Mouse (Mus musculus) neural tube, embryonic 15.5 days (tissue): ENCODE measurements around the gene Adam15. TPM values are rescaled to one million over a fixed set of nuclear protein-coding genes. Genes with fewer than 3 reads are reported as not detected.

ENCODE experiments used
- ATAC-seq: fragments of 200-750 bp; cut with Nextera tagmentation; 2 replicates; pipeline ENCODE4 v1.8.0; 2017; ENCODE audit warnings: mild to moderate bottlenecking, moderate TSS enrichment, moderate library complexity; ENCODE audit not compliant: low FRiP score
- H3K27ac ChIP-seq: fragments of 300-500 bp; sonication (generic); replicated peaks from 2 replicates; pipeline ENCODE4 v1.5.1; 2015; ENCODE audit warnings: mild to moderate bottlenecking, inconsistent platforms
- H3K27me3 ChIP-seq: fragments of 300-500 bp; sonication (generic); replicated peaks from 2 replicates; pipeline ENCODE4 v1.6.1; 2015; ENCODE audit warnings: inconsistent platforms
- H3K36me3 ChIP-seq: fragments of 300-500 bp; sonication (generic); 2 replicates; pipeline ENCODE4 v1.6.1; 2015; ENCODE audit warnings: inconsistent platforms
- H3K4me1 ChIP-seq: fragments of 300-500 bp; sonication (generic); 2 replicates; pipeline ENCODE4 v1.6.1; 2015; ENCODE audit warnings: inconsistent platforms
- H3K4me2 ChIP-seq: fragments of 300-500 bp; sonication (generic); 2 replicates; pipeline ENCODE4 v1.6.1; 2015; ENCODE audit warnings: inconsistent platforms, mild to moderate bottlenecking, moderate library complexity
- H3K4me3 ChIP-seq: fragments of 300-500 bp; sonication (generic); replicated peaks from 2 replicates; pipeline ENCODE4 v1.5.1; 2015; ENCODE audit warnings: mild to moderate bottlenecking, inconsistent platforms
- H3K9ac ChIP-seq: fragments of 300-500 bp; sonication (generic); replicated peaks from 2 replicates; pipeline ENCODE4 v1.6.1; 2015; ENCODE audit warnings: mild to moderate bottlenecking, inconsistent platforms
- H3K9me3 ChIP-seq: fragments of 300-500 bp; sonication (generic); replicated peaks from 2 replicates; pipeline ENCODE4 v1.6.1; 2016; ENCODE audit warnings: inconsistent platforms
- WGBS: fragments of 180-500 bp; shearing (Covaris S2); methylation state at CpG from one replicate; pipeline ENCODE4 v1.1.7; 2015; ENCODE audit warnings: mixed read lengths; 5-methylcytosine and 5-hydroxymethylcytosine counted together
- polyA plus RNA-seq: library from polyadenylated mRNA; unstranded; fragments of >200 nt; fragmentation: Nextera tagmentation; extraction: Ambion mirVana; gene quantifications from 2 replicates; pipeline ENCODE4 v1.2.1, GENCODE M21; 2015

Adam15 gene
- polyA plus RNA-seq, 1 experiment from 2014 or later: 69.9 TPM

DNA sequence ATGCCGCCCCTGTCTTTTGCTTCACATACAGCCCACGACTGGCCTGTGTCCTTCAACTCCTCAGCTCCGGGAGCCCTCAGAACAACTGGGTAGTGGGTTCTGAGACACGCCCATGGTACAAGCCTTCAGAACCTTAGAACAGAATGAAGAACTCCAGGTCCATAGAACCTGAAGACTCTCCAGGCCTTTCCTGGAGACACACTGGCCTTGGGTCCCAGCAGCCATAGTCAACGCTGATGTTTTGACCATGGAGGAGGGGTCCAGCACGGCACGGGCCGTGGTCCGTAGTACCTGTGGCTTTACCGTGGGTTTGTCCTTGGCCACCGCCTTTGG is 15.3 kb upstream of the Adam15 start, which contains the start of gene Dcst1:
Gene Dcst1 (minus strand): TSS at position 101 of the 333 bp plus-strand sequence.
- Histone ChIP-seq H3K4me3 (no peak within 1 kb of the TSS), H3K4me2 (no peak within 1 kb of the TSS), H3K27ac (no peak within 1 kb of the TSS), H3K27me3 (no peaks in the 10 kb centered on the region), H3K4me1 (no peaks in the 10 kb centered on the region), H3K36me3 (no peaks in the 10 kb centered on the region), H3K9me3 (no peaks in the 10 kb centered on the region), H3K9ac (no peak within 1 kb of the TSS)
- no peak for ATAC-seq
- 88% methylated on average over 11 of the region's 11 CpGs for WGBS

DNA sequence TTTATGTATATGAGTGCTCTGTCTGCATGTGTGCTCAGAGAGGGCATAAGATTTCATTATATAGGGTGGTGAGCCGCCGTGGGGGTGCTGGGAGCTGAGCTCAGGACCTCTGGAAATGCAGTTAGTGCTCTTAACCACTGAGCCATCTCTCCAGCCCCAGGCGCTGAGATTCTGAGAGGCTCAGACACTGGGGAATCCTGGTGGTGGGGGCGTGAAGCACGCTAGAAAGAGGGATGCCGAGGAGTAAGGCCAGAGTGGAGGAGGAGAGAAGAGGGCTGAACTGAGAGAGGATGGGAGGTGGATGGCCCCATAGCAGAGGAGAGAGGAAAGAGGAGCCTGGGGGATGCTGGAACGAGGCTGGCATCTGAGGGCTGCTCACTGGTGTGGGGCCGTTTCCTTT is 14.8 kb upstream of the Adam15 start:
- H3K9me3 ChIP-seq: no peaks in the 10 kb centered on the region
- H3K4me3 ChIP-seq: no peak overlapping the region
- ATAC-seq: no peak
- no peak overlapping the region for H3K4me2 ChIP-seq
- WGBS: 65% methylated on average over 8 of the region's 8 CpGs
- H3K9ac ChIP-seq: no peak overlapping the region
- no peak overlapping the region for H3K27ac ChIP-seq
- no peaks in the 10 kb centered on the region for H3K4me1 ChIP-seq
- H3K27me3 ChIP-seq: no peaks in the 10 kb centered on the region
- no peaks in the 10 kb centered on the region for H3K36me3 ChIP-seq

DNA sequence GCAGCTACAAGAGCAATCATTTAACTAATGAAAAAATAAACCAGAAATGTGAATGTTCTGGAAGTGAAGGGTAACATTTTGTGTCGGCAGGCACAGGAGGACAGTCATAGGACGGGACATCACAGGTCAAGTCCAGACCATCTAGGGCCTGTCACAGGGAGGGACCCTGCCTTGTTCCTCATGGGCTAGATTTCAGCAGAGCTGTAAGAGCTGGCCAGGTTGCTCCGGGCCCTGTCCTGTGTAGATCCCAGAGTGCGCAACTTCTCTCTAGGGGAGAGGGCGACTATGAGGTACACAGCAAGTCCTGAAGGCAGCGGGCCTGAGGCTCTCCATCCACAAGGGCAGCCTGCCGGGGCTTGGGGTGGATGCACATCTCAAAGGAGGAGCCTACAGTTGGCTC is 11.9 kb upstream of the Adam15 start, which contains the start of gene Dcst2:
Gene Dcst2 (plus strand): TSS at position 301 of the 400 bp plus-strand sequence.
- H3K9me3 ChIP-seq: no peaks in the 10 kb centered on the region
- H3K9ac ChIP-seq: no peak within 1 kb of the TSS
- no peak for ATAC-seq
- H3K27me3 ChIP-seq: no peaks in the 10 kb centered on the region
- H3K4me2 ChIP-seq: no peak within 1 kb of the TSS
- no peak within 1 kb of the TSS for H3K27ac ChIP-seq
- H3K4me3 ChIP-seq: no peak within 1 kb of the TSS
- 91% methylated on average over 7 of the region's 7 CpGs for WGBS
- no peaks in the 10 kb centered on the region for H3K36me3 ChIP-seq
- no peaks in the 10 kb centered on the region for H3K4me1 ChIP-seq

DNA sequence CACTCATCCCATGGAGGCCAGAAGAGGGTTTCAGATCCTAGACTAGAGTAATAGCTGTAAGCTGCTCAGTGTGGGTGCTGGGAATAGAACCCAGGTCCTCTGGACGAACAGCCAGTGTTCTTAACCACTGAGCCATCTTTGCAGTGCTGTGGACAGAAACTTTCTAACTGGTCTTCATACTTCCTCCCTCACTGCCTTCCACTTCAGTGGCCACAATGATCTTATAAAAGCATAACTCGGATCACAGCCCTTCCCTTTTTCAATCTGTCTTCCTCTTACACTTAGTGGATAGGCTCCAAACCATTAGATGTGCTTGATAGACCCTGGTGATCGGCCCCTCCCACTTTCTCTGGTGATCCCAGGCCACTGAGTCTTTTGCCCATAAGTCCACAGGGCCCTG is 10.4 kb upstream of the Adam15 start:
- no peaks in the 10 kb centered on the region for H3K9me3 ChIP-seq
- 78% methylated on average over 3 of the region's 3 CpGs for WGBS
- no peak overlapping the region for H3K4me2 ChIP-seq
- no peak overlapping the region for H3K4me3 ChIP-seq
- H3K27me3 ChIP-seq: no peaks in the 10 kb centered on the region
- no peak for ATAC-seq
- no peaks in the 10 kb centered on the region for H3K36me3 ChIP-seq
- no peak overlapping the region for H3K9ac ChIP-seq
- no peak overlapping the region for H3K27ac ChIP-seq
- no peaks in the 10 kb centered on the region for H3K4me1 ChIP-seq

DNA sequence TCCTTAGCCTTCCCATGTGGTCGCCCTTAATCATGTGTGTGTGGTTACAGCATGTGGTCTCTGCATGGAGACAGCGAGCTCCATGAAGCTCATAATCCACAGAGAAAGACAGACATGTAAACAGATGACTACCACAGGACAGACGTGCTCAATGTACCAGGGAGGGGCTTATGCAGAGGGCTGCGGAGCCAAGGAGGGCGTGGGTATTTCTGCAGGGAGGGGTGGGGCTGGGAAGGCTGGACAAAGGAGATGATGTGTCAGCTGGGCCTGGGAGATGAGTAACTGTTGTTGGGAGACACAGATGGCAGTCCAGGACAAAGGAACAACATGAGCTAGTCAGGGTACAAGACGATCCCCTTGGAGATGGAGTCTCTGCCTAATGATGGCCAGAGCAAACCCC is 9.8 kb upstream of the Adam15 start:
- no peaks in the 10 kb centered on the region for H3K9me3 ChIP-seq
- H3K27me3 ChIP-seq: no peaks in the 10 kb centered on the region
- no peak overlapping the region for H3K27ac ChIP-seq
- no peak overlapping the region for H3K4me3 ChIP-seq
- no peaks in the 10 kb centered on the region for H3K36me3 ChIP-seq
- H3K4me1 ChIP-seq: no peaks in the 10 kb centered on the region
- no peak for ATAC-seq
- no peak overlapping the region for H3K9ac ChIP-seq
- 66% methylated on average over 6 of the region's 6 CpGs for WGBS
- no peak overlapping the region for H3K4me2 ChIP-seq

DNA sequence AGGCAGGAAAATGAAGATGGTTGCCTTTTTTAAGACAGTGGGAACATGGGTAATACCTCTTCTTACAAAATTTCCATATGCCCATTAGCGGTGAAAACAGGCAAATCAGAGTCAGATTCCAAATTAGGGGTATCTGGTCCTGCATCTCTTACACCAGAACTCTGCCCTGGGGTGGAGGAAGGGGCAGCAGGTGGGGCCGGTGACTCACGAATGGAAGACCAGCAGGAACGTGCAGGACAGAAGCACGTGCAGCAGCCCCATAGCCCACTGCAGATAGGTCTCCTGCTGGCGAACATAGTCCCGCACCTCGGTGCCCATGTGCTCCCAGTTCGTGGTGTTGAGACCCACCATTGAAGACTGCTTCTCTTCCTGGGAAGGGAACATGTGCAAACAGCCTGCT is 6.2 kb upstream of the Adam15 start:
- Histone ChIP-seq H3K27ac (no peak overlapping the region), H3K4me2 (no peak overlapping the region), H3K27me3 (0 out of 2 replicates have a peak, but pooled peaks cover 3% of the 10 kb centered on the region), H3K4me3 (no peak overlapping the region), H3K36me3 (no peaks in the 10 kb centered on the region), H3K9me3 (no peaks in the 10 kb centered on the region), H3K4me1 (peaks cover 4% of the 10 kb centered on the region; the same call in 1 of the 2 replicates), H3K9ac (no peak overlapping the region)
- ATAC-seq: no peak
- WGBS: 75% methylated on average over 9 of the region's 9 CpGs

DNA sequence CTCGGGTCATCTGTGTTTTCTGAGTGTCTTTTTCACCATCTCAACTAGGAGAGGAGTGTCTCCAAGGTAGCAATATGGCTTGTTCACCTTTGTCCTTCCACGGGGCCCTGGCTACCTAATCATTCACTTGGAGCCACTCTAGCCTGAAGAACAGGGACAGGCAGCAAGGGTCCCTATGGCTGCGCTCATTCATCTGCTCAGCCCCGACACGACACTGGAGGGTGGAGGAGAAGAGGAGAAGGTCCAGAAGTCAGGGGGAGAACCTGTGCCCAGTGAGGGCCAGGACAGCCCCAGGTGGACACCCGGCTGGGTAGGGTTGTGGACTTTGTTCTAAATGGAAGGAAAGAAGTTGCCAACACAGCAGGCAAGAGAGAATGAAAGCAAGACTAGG is 5.7 kb upstream of the Adam15 start:
- H3K4me2 ChIP-seq: no peak overlapping the region
- 83% methylated on average over 6 of the region's 6 CpGs for WGBS
- H3K4me3 ChIP-seq: no peak overlapping the region
- H3K36me3 ChIP-seq: no peaks in the 10 kb centered on the region
- H3K27ac ChIP-seq: no peak overlapping the region
- 0 out of 2 replicates have a peak, but pooled peaks cover 3% of the 10 kb centered on the region for H3K27me3 ChIP-seq
- H3K4me1 ChIP-seq: peaks cover 8% of the 10 kb centered on the region
- H3K9me3 ChIP-seq: no peaks in the 10 kb centered on the region
- no peak for ATAC-seq
- H3K9ac ChIP-seq: no peak overlapping the region

DNA sequence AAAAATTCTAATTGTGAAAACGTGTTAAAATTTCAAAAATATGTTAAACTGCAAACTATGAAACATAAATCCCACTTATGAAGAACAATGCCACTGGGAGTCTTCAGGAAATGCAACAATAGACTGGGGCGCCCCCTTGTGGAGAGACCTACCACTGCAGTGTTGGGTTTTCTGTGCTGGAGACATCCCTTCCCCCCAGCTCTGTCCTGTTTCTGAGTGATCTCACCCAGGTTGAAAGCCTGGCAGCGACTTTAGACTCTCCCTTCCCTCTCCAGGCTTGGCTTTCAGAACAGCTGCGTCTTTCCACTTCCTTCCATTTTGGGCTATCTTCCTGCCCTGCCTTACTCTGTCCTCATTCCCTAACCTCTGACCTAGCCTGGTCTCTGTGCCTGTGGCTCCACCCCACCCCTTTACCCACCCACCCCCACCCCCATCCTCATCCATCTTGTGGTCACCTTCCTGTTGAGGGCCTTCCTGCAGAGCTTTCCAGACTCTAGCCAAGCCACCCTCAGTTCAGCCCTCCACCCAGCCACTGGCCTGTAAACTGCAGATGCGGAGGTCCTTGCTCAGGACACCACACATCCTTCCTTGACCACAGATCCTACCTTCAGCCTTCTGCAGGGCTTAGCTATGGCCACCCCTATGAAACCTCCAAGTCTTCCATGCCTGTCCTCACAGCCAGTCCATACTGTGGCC is 5.2 kb upstream of the Adam15 start:
- 20% methylated on average over 5 of the region's 5 CpGs for WGBS
- Histone ChIP-seq H3K27ac (no peak overlapping the region), H3K4me3 (no peak overlapping the region), H3K4me1 (peaks cover 12% of the 10 kb centered on the region), H3K9me3 (no peaks in the 10 kb centered on the region), H3K36me3 (no peaks in the 10 kb centered on the region), H3K4me2 (no peak overlapping the region), H3K27me3 (0 out of 2 replicates have a peak, but pooled peaks cover 3% of the 10 kb centered on the region), H3K9ac (no peak overlapping the region)
- ATAC-seq: no peak

DNA sequence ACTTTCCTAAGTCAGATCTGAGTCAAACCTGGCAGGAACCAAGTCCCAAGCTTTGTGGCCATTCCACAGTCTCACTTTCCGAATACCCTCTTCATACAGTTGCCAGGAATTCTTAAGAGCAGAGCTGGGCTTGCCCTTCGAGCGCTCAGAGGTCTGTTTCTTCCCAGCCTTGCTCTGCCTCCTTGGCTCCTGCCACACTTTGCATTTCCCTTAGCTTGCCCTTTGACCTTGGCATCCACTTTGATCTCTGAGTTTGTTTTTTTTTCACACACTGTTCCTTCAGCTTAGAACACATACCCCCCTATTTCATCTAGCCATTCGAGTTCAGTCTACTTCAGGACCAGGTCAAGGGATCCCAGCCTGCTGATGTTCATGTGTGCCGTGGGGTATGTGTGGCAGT is 1.5 kb upstream of the Adam15 start:
- H3K9ac ChIP-seq: no peak overlapping the region
- H3K27ac ChIP-seq: no peak overlapping the region
- H3K27me3 ChIP-seq: 0 out of 2 replicates have a peak, but pooled peaks cover 5% of the 10 kb centered on the region
- H3K4me1 ChIP-seq: peaks cover 26% of the 10 kb centered on the region
- no peak overlapping the region for H3K4me3 ChIP-seq
- 0 out of 2 replicates have a peak, but pooled peaks cover under 1% of the 10 kb centered on the region for H3K36me3 ChIP-seq
- H3K9me3 ChIP-seq: no peaks in the 10 kb centered on the region
- ATAC-seq: no peak
- H3K4me2 ChIP-seq: 0 out of 2 replicates have a peak overlapping the region, but pooled peaks have one; percentile 95
- 78% methylated on average over 5 of the region's 5 CpGs for WGBS

DNA sequence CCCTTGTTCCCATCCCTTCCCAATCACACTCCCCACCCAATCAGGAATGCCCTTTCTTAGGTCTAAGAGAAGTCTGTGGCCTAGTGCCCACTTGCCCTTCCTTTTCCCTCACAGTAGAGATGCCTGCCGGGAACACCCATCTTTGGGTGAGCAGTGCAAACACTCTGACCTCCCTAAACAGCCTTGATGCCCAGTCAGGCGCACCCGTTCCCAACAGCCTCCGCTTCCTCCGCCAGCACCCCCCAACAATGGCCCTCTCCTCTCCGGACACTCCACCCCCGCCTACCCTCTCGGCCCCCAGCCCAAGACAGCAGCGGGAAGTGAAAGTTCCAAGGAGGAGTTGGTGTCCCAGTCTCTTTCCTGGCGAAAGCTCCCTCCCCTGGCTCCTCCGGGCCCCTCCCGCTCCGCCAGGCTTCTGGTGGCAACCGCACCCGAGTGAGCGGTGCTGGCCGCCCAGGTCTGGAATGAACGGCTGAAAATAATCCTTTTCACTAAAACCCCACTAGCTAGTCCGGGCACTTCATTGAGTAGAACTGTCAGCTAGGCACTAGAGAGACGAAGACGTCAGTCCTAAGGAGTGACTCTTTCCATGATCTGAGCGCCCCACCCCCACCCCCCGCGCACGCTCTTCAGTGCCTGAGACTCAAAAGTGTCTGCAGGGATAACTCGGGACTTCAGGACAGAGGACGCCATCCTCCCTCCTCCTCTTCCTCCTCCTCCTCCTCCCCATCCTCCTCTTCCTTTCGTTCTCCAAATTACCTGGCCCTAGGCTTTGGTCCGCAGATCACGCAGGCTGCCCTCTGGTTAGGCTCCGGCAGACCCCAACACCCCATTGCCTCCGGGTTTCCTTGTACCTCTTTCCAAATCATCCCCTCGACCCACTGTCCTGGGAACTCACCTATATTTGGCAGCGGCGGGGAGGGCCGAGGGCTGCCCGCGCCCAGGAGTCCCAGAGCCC is 606 bp downstream of the Adam15 start:
- 1% methylated on average over 38 of the region's 38 CpGs for WGBS

DNA sequence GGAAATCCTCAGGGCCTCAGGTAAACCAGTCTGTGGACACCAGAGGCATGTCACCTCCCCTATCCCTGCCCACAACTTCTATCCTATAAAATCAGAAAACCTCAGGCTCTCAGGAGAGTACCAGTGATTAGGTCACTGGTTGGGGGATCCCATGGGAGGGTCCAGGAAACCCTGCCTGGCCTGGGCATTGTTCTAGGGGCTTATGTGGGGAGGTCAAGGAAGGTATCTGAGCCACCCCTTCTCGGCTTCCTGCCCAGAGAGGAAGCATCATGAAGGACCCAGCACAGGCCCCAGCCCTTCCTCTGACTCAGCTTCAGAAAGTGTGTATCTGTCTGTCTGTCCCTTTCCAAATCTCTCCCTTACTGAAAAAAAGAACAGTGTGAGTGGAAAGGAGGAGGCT is 1.9 kb downstream of the Adam15 start:
- H3K4me3 ChIP-seq: no peak overlapping the region
- 0 out of 2 replicates have a peak, but pooled peaks cover 5% of the 10 kb centered on the region for H3K27me3 ChIP-seq
- 77% methylated on average over 1 of the region's 1 CpGs for WGBS
- H3K9me3 ChIP-seq: no peaks in the 10 kb centered on the region
- no peak overlapping the region for H3K9ac ChIP-seq
- ATAC-seq: no peak
- peaks cover 24% of the 10 kb centered on the region; the same call in 1 of the 2 replicates for H3K36me3 ChIP-seq
- H3K27ac ChIP-seq: no peak overlapping the region
- peak overlapping the region; percentile 95; the same call in 1 of the 2 replicates for H3K4me2 ChIP-seq
- peaks cover 26% of the 10 kb centered on the region for H3K4me1 ChIP-seq

More for the DNA sequence above, 606 bp downstream of the Adam15 start:
- Histone ChIP-seq H3K9me3 (no peaks in the 10 kb centered on the region), H3K4me2 (peak overlapping the region; percentile 95), H3K27me3 (0 out of 2 replicates have a peak, but pooled peaks cover 5% of the 10 kb centered on the region), H3K4me3 (peak overlapping the region; percentile 75), H3K9ac (peak overlapping the region; percentile 76), H3K36me3 (peaks cover 11% of the 10 kb centered on the region; the same call in 1 of the 2 replicates), H3K27ac (peak overlapping the region; percentile 90), H3K4me1 (peaks cover 26% of the 10 kb centered on the region)
- peak; percentile 42; the same call in 1 of the 2 replicates for ATAC-seq
